Mouse (Mus musculus) kidney, postnatal 0 days (tissue): ENCODE data around the gene Irx6. TPM values are rescaled to one million over a fixed set of nuclear protein-coding genes. Genes with fewer than 3 reads are reported as not detected.

Source experiments
- ATAC-seq: fragments of 200-750 bp; cut with Nextera tagmentation; replicated peaks from 2 replicates; pipeline ENCODE4 v1.8.0; 2017; ENCODE audit warnings: low read depth, moderate number of reproducible peaks, moderate TSS enrichment, moderate library complexity; ENCODE audit not compliant: low FRiP score
- DNase-seq: peaks from one replicate; pipeline ENCODE4 v3.0.0-alpha.2; 2016; ENCODE audit warnings: low spot score
- H3K27ac ChIP-seq: fragments of 300-500 bp; sonication (generic); 2 replicates; pipeline ENCODE4 v1.5.1; 2014; ENCODE audit warnings: mild to moderate bottlenecking
- H3K27me3 ChIP-seq: fragments of 300-500 bp; sonication (generic); 2 replicates; pipeline ENCODE4 v1.6.1; 2014; ENCODE audit warnings: low read length, mixed read lengths; ENCODE audit not compliant: insufficient read depth
- H3K36me3 ChIP-seq: fragments of 300-500 bp; sonication (generic); 2 replicates; pipeline ENCODE4 v1.6.1; 2014; ENCODE audit warnings: low read length, mixed read lengths; ENCODE audit not compliant: insufficient read depth
- H3K4me1 ChIP-seq: fragments of 300-500 bp; sonication (generic); replicated peaks from 2 replicates; pipeline ENCODE4 v1.6.1; 2014; ENCODE audit warnings: antibody characterized with exemption, low read length, mixed read lengths; ENCODE audit not compliant: insufficient read depth
- H3K4me2 ChIP-seq: fragments of 300-500 bp; sonication (generic); 2 replicates; pipeline ENCODE4 v1.6.1; 2014; ENCODE audit warnings: mild to moderate bottlenecking, low read length, moderate library complexity, mixed read lengths
- H3K4me3 ChIP-seq: fragments of 300-500 bp; sonication (generic); replicated peaks from 2 replicates; pipeline ENCODE4 v1.5.1; 2014; ENCODE audit warnings: low read depth, low read length
- H3K9ac ChIP-seq: fragments of 300-500 bp; sonication (generic); 2 replicates; pipeline ENCODE4 v1.6.1; 2014; ENCODE audit warnings: low read depth, low read length
- H3K9me3 ChIP-seq: fragments of 300-500 bp; sonication (generic); replicated peaks from 2 replicates; pipeline ENCODE4 v1.6.1; 2016; ENCODE audit warnings: low read length, inconsistent platforms, mixed read lengths
- CTCF ChIP-seq: IDR thresholded peaks from 2 replicates; pipeline ENCODE4 v1.5.1; 2016; ENCODE audit warnings: antibody characterized with exemption, low read depth, mild to moderate bottlenecking, moderate library complexity
- WGBS: fragments of 180-500 bp; shearing (Covaris S2); extraction: QIAGEN DNeasy Blood & Tissue Kit; methylation state at CpG from one replicate; pipeline ENCODE4 v1.1.7; 2014; 5-methylcytosine and 5-hydroxymethylcytosine counted together
- polyA plus RNA-seq: library from polyadenylated mRNA; unstranded; fragments of >200 nt; fragmentation: Nextera tagmentation; extraction: Ambion mirVana; gene quantifications from 2 replicates; pipeline ENCODE4 v1.2.1, GENCODE M21; 2015

The Irx6 gene
- polyA plus RNA-seq, 1 experiment from 2014 or later, result 0.08 TPM

DNA sequence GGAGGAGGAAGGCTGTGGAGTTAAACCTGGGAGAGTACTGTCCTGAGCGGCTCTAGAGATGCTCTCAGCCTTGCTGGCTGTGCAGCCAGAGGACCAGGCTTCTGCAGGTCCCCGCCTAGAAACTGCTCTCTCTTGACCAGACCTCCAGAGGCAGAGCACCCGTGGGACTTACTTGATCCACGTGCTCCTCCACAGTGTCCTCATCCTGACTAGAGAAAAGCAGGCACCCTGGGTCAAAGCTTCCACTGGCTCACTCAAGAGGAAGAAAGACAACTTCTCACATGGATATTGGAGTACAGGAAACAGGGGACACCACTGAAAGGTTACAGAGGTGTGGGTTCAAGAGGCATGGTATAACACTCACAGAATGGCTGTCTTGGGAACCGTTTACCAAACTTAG, 23.3 kb downstream of the Irx6 start:
- Histone ChIP-seq H3K4me2 (no peak overlapping the region), H3K9me3 (no peaks in the 10 kb centered on the region), H3K27me3 (no peaks in the 10 kb centered on the region), H3K36me3 (no peaks in the 10 kb centered on the region), H3K4me3 (no peak overlapping the region), H3K27ac (no peak overlapping the region), H3K4me1 (no peaks in the 10 kb centered on the region), H3K9ac (no peak overlapping the region)
- 81% methylated on average over 5 of the region's 5 CpGs for WGBS
- TF ChIP-seq CTCF, result no peak
- no peak for ATAC-seq
- no peak for DNase-seq

DNA sequence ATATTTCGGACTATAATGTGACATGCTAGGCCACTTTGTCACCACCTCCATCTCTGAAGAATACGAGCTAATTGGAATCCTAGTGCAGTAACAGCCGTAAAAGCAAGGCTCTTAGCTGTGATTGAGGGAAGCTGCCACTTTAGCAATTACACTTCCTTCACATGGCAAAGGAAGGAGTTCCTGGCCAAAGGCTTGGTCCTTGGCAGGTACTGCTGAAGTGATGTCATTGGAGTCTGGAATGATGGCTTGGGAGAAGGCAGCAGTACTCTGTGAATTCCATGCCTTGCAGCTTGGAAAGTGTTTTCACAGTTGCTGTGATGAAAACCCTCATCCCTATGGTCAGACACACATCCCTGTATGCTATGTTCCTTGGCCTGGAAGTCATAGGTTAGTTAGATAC, 24.3 kb downstream of the Irx6 start:
- Histone ChIP-seq H3K27me3 (no peaks in the 10 kb centered on the region), H3K4me3 (no peak overlapping the region), H3K9me3 (no peaks in the 10 kb centered on the region), H3K9ac (no peak overlapping the region), H3K4me2 (no peak overlapping the region), H3K36me3 (no peaks in the 10 kb centered on the region), H3K27ac (no peak overlapping the region), H3K4me1 (no peaks in the 10 kb centered on the region)
- TF ChIP-seq CTCF, result no peak
- ATAC-seq (no peak), DNase-seq (no peak)
- 54% methylated on average over 3 of the region's 3 CpGs for WGBS

- ATAC-seq (no peak), DNase-seq (no peak)
- Histone ChIP-seq H3K4me2 (no peak overlapping the region), H3K4me1 (no peaks in the 10 kb centered on the region), H3K36me3 (no peaks in the 10 kb centered on the region), H3K27me3 (no peaks in the 10 kb centered on the region), H3K9ac (no peak overlapping the region), H3K4me3 (no peak overlapping the region), H3K27ac (no peak overlapping the region), H3K9me3 (no peaks in the 10 kb centered on the region)
- 57% methylated on average over 8 of the region's 8 CpGs for whole genome bisulfite sequencing
- no peak for TF ChIP-seq CTCF
Measured at GRCm38 (mm10) chr8:92699922-92700540, 25.9 kb downstream of the Irx6 start.

DNA sequence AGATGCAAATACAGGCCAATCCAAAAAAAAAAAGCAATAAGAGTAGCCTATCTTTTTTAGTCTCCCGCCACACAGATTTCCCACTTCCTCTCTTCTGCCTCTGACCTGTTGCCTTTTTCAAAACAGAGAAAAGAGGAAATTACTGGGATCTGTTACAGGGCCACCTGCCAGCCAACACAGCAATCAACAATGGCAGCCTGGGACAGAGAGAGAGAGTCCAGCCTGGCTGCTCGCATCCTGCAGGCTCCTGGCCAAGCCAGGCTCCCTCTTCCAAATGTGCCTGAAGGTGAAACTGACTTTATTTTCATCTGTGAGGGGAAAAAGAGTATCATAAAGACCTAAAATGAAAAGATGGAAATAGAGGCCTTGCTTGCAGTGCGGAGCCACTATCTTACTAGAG, 29.3 kb downstream of the Irx6 start:
- 78% methylated on average over 3 of the region's 3 CpGs for WGBS
- no peaks in the 10 kb centered on the region for H3K4me1 ChIP-seq
- no peak overlapping the region for H3K4me3 ChIP-seq
- DNase-seq (no peak), ATAC-seq (no peak)
- TF ChIP-seq CTCF, result no peak
- H3K27me3 ChIP-seq, result no peaks in the 10 kb centered on the region
- H3K27ac ChIP-seq, result no peak overlapping the region
- no peaks in the 10 kb centered on the region for H3K9me3 ChIP-seq
- no peak overlapping the region for H3K4me2 ChIP-seq
- H3K36me3 ChIP-seq, result no peaks in the 10 kb centered on the region
- H3K9ac ChIP-seq, result no peak overlapping the region

DNA sequence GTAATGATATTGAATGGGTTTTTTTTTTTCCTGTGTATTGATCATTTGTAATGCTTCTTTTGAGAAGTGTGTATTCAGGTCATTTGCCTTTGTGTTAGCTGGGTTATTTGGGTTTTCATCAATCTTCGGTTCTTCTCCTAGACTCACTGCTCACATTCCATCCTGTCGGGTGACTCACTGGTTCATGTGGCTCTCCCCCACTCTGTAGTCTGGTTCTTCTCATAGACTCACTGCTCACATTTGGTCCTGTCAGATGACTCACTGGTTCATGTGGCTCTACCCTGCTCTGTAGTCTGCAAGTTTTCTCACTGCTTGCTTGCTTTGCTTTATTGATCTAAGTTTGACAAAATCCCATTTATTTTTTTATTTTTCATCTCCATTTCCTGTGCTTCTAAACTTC, 32.2 kb downstream of the Irx6 start:
- Histone ChIP-seq H3K27ac (no peak overlapping the region), H3K9me3 (no peaks in the 10 kb centered on the region), H3K4me3 (no peak overlapping the region), H3K4me2 (no peak overlapping the region), H3K9ac (no peak overlapping the region), H3K4me1 (no peaks in the 10 kb centered on the region), H3K36me3 (no peaks in the 10 kb centered on the region), H3K27me3 (no peaks in the 10 kb centered on the region)
- TF ChIP-seq CTCF, result no peak
- no peak for DNase-seq
- ATAC-seq, result no peak
- 35% methylated on average over 2 of the region's 2 CpGs for WGBS

DNA sequence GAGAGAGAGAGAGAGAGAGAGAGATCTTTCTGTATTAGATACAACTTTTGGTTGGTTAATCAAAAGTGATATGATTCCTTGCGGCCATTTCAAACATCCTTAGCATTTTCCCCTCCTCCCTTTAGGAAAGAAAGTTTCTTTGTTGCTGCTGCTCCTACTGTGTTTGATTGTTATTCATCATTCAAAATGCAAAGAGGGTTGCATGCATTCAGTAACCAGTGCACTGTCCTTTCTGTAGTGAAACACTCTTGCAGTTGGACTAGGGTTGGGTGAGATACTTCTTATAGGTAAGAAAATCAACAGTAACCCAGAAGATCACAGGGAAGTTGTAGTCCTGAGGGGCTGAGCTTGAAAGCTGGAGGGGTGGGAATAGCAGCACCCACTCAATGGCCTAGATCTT, 39.2 kb downstream of the Irx6 start:
- DNase-seq (no peak), ATAC-seq (no peak)
- Histone ChIP-seq H3K4me3 (no peak overlapping the region), H3K27me3 (no peaks in the 10 kb centered on the region), H3K4me1 (no peaks in the 10 kb centered on the region), H3K36me3 (no peaks in the 10 kb centered on the region), H3K9me3 (no peaks in the 10 kb centered on the region), H3K9ac (no peak overlapping the region), H3K27ac (no peak overlapping the region), H3K4me2 (no peak overlapping the region)
- TF ChIP-seq CTCF, result no peak
- WGBS, result 83% methylated on average over 1 of the region's 1 CpGs

GRCm38 (mm10) chr8:92717418-92717817, 43.3 kb downstream of the Irx6 start:
- Histone ChIP-seq H3K4me1 (no peaks in the 10 kb centered on the region), H3K4me3 (no peak overlapping the region), H3K27ac (no peak overlapping the region), H3K9me3 (no peaks in the 10 kb centered on the region), H3K4me2 (no peak overlapping the region), H3K9ac (no peak overlapping the region), H3K27me3 (no peaks in the 10 kb centered on the region), H3K36me3 (no peaks in the 10 kb centered on the region)
- WGBS, result 71% methylated on average over 4 of the region's 4 CpGs
- no peak for ATAC-seq
- no peak for TF ChIP-seq CTCF
- DNase-seq, result no peak
